Mouse (Mus musculus) kidney, adult 2 months (tissue): ENCODE results near the gene Kalrn. TPM values are rescaled to one million over a fixed set of nuclear protein-coding genes. Genes with fewer than 3 reads are reported as not detected.

Experiments
- DNase-seq: peaks from one replicate; pipeline ENCODE4 v3.0.0; 2021
- H3K27ac ChIP-seq: fragments of 200-500 bp; 2 replicates; pipeline ENCODE4 v1.5.1; 2012; ENCODE audit warnings: low read depth, low read length, control low read depth, inconsistent platforms; ENCODE audit not compliant: insufficient read depth
- H3K27me3 ChIP-seq: fragments of 200-500 bp; replicated peaks from 2 replicates; pipeline ENCODE4 v1.6.1; 2012; ENCODE audit warnings: mild to moderate bottlenecking, moderate library complexity, low read length, inconsistent platforms; ENCODE audit not compliant: control insufficient read depth, insufficient read depth
- H3K36me3 ChIP-seq: fragments of 200-500 bp; 2 replicates; pipeline ENCODE4 v1.6.1; 2012; ENCODE audit warnings: mild to moderate bottlenecking, moderate library complexity, low read length, inconsistent platforms; ENCODE audit not compliant: control insufficient read depth, insufficient read depth
- H3K4me1 ChIP-seq: fragments of 200-500 bp; 2 replicates; pipeline ENCODE4 v1.6.1; 2011; ENCODE audit warnings: low read length; ENCODE audit not compliant: control insufficient read depth, insufficient read depth
- H3K4me3 ChIP-seq: fragments of 200-500 bp; 2 replicates; pipeline ENCODE4 v1.5.1; 2011; ENCODE audit warnings: mild to moderate bottlenecking, low read depth, low read length, control low read depth; ENCODE audit not compliant: insufficient read depth
- CTCF ChIP-seq: fragments of 200-500 bp; conservative IDR thresholded peaks from 2 replicates; pipeline ENCODE4 v1.5.1; 2011; ENCODE audit warnings: low read depth, mild to moderate bottlenecking, control low read depth, low read length, moderate library complexity, mixed read lengths; ENCODE audit not compliant: insufficient read depth, insufficient read length
- POLR2A ChIP-seq: fragments of 200-500 bp; IDR thresholded peaks from one replicate; pipeline ENCODE4 v1.6.1; 2011; ENCODE audit warnings: low read depth, low read length, control low read depth
- WGBS: fragments of 180-500 bp; shearing (Covaris S2); methylation state at CpG from one replicate; pipeline ENCODE4 v1.1.7; 2018; 5-methylcytosine and 5-hydroxymethylcytosine counted together
- polyA plus RNA-seq: library from polyadenylated mRNA; depleted of rRNA; stranded (reverse); fragments of >200 nt; gene quantifications from 2 replicates; pipeline ENCODE4 v1.2.3, GENCODE M21; 2012

Gene Kalrn
- polyA plus RNA-seq, 1 experiment: 8.6 TPM

- Histone ChIP-seq H3K4me3 (no peak overlapping the region), H3K27me3 (no peaks in the 10 kb centered on the region), H3K4me1 (no peaks in the 10 kb centered on the region), H3K27ac (no peak overlapping the region), H3K36me3 (no peaks in the 10 kb centered on the region)
- DNase-seq: peak; percentile 43
- 71% methylated on average over 5 of the region's 5 CpGs for WGBS
- no peak for TF ChIP-seq POLR2A
- no peak for TF ChIP-seq CTCF
Measured at GRCm38 (mm10) chr16:34389520-34390271, 183.6 kb downstream of the Kalrn start.

- Histone ChIP-seq H3K4me1 (no peaks in the 10 kb centered on the region), H3K4me3 (no peak overlapping the region), H3K27me3 (no peaks in the 10 kb centered on the region), H3K27ac (no peak overlapping the region), H3K36me3 (no peaks in the 10 kb centered on the region)
- TF ChIP-seq CTCF (no peak), POLR2A (no peak)
- no peak for DNase-seq
- 79% methylated on average over 6 of the region's 6 CpGs for WGBS
Measured at GRCm38 (mm10) chr16:34388871-34389270, 184.5 kb downstream of the Kalrn start.

- WGBS: 84% methylated on average over 8 of the region's 8 CpGs
- H3K27ac ChIP-seq: no peak overlapping the region
Measured at GRCm38 (mm10) chr16:34385065-34385464, 188.3 kb downstream of the Kalrn start.

GRCm38 (mm10) chr16:34382992-34383391 is 190.3 kb downstream of the Kalrn start:
- no peaks in the 10 kb centered on the region for H3K36me3 ChIP-seq
- no peaks in the 10 kb centered on the region for H3K27me3 ChIP-seq
- H3K4me1 ChIP-seq: no peaks in the 10 kb centered on the region
- 72% methylated on average over 4 of the region's 4 CpGs for WGBS
- H3K4me3 ChIP-seq: no peak overlapping the region
- H3K27ac ChIP-seq: no peak overlapping the region
- TF ChIP-seq CTCF (no peak), POLR2A (no peak)
- no peak for DNase-seq

More at GRCm38 (mm10) chr16:34385065-34385464, 188.3 kb downstream of the Kalrn start:
- DNase-seq: peak; percentile 36
- TF ChIP-seq POLR2A (no peak), CTCF (no peak)
- H3K27me3 ChIP-seq: no peaks in the 10 kb centered on the region
- H3K4me1 ChIP-seq: no peaks in the 10 kb centered on the region
- no peak overlapping the region for H3K4me3 ChIP-seq
- H3K36me3 ChIP-seq: no peaks in the 10 kb centered on the region

- H3K36me3 ChIP-seq: no peaks in the 10 kb centered on the region
- DNase-seq: peak; percentile 56
- WGBS: 48% methylated on average over 12 of the region's 12 CpGs
Measured at GRCm38 (mm10) chr16:34376166-34376857, 197.0 kb downstream of the Kalrn start.

GRCm38 (mm10) chr16:34373519-34373918 is 199.8 kb downstream of the Kalrn start:
- H3K36me3 ChIP-seq: no peaks in the 10 kb centered on the region
- no peaks in the 10 kb centered on the region for H3K4me1 ChIP-seq
- H3K27ac ChIP-seq: no peak overlapping the region
- no peaks in the 10 kb centered on the region for H3K27me3 ChIP-seq
- WGBS: 89% methylated on average over 4 of the region's 4 CpGs
- no peak for DNase-seq
- no peak overlapping the region for H3K4me3 ChIP-seq
- TF ChIP-seq CTCF (no peak), POLR2A (no peak)

More at GRCm38 (mm10) chr16:34376166-34376857, 197.0 kb downstream of the Kalrn start:
- TF ChIP-seq CTCF: no peak
- TF ChIP-seq POLR2A: no peak
- Histone ChIP-seq H3K27me3 (no peaks in the 10 kb centered on the region), H3K4me1 (no peaks in the 10 kb centered on the region), H3K4me3 (no peak overlapping the region), H3K27ac (no peak overlapping the region)

GRCm38 (mm10) chr16:34372103-34372741 is 201.1 kb downstream of the Kalrn start:
- DNase-seq: peak; percentile 82
- no peaks in the 10 kb centered on the region for H3K4me1 ChIP-seq
- H3K4me3 ChIP-seq: no peak overlapping the region
- no peaks in the 10 kb centered on the region for H3K36me3 ChIP-seq
- H3K27ac ChIP-seq: peak overlapping the region; percentile 62; the same call in 1 of the 2 replicates
- H3K27me3 ChIP-seq: no peaks in the 10 kb centered on the region
- 54% methylated on average over 15 of the region's 15 CpGs for WGBS
- TF ChIP-seq CTCF (no peak), POLR2A (no peak)
